Mouse (Mus musculus): ENCODE results near the gene Pcsk5. TPM values are rescaled to one million over a fixed set of nuclear protein-coding genes. Genes with fewer than 3 reads are reported as not detected.

The Pcsk5 gene
- polyA plus RNA-seq, 1 experiment from 2014 or later = 12.6 TPM

- 0% methylated on average over 28 of the region's 28 CpGs for WGBS
- Histone ChIP-seq H3K36me3 (no peaks in the 10 kb centered on the region), H3K27me3 (peaks cover 5% of the 10 kb centered on the region; the same call in 1 of the 2 replicates), H3K27ac (replicated peaks) (no peak overlapping the region), H3K9ac (peak overlapping the region; percentile 67), H3K4me2 (peak overlapping the region; percentile 86), H3K4me3 (peak overlapping the region; percentile 82), H3K9me3 (no peaks in the 10 kb centered on the region), H3K4me1 (replicated peaks) (peaks cover 30% of the 10 kb centered on the region)
- ATAC-seq (ENCODE audit: low FRiP score, low read depth) = no peak
Observed at GRCm38 (mm10) chr19:17835681-17836565, 1.5 kb downstream of the Pcsk5 start.

GRCm38 (mm10) chr19:17834894-17835293 is 2.5 kb downstream of the Pcsk5 start:
- Histone ChIP-seq H3K9me3 (no peaks in the 10 kb centered on the region), H3K4me2 (peak overlapping the region; percentile 86), H3K36me3 (no peaks in the 10 kb centered on the region), H3K4me1 (replicated peaks) (peaks cover 30% of the 10 kb centered on the region), H3K27me3 (peaks cover 3% of the 10 kb centered on the region; the same call in 1 of the 2 replicates), H3K4me3 (peak overlapping the region; percentile 82), H3K9ac (no peak overlapping the region), H3K27ac (replicated peaks) (no peak overlapping the region)
- ATAC-seq (ENCODE audit: low FRiP score, low read depth) = no peak

- Histone ChIP-seq H3K9ac (no peak overlapping the region), H3K27me3 (no peaks in the 10 kb centered on the region), H3K4me3 (no peak overlapping the region), H3K4me2 (no peak overlapping the region), H3K9me3 (no peaks in the 10 kb centered on the region), H3K4me1 (replicated peaks) (peaks cover 18% of the 10 kb centered on the region), H3K27ac (replicated peaks) (no peak overlapping the region), H3K36me3 (no peaks in the 10 kb centered on the region)
- WGBS = 89% methylated on average over 2 of the region's 2 CpGs
- no peak for ATAC-seq (ENCODE audit: low FRiP score, low read depth)
Observed at GRCm38 (mm10) chr19:17831376-17831775, 6.1 kb downstream of the Pcsk5 start.

- WGBS = 85% methylated on average over 8 of the region's 8 CpGs
- no peak overlapping the region for H3K4me2 ChIP-seq
Observed at GRCm38 (mm10) chr19:17828414-17828813, 9.0 kb downstream of the Pcsk5 start.

GRCm38 (mm10) chr19:17826694-17827093 is 10.7 kb downstream of the Pcsk5 start:
- no peak for ATAC-seq (ENCODE audit: low FRiP score, low read depth)
- 75% methylated on average over 3 of the region's 3 CpGs for WGBS

More at GRCm38 (mm10) chr19:17828414-17828813, 9.0 kb downstream of the Pcsk5 start:
- no peak overlapping the region for H3K27ac ChIP-seq (replicated peaks)
- 0 out of 2 replicates have a peak, but pooled peaks cover 2% of the 10 kb centered on the region for H3K4me1 ChIP-seq (replicated peaks)
- H3K36me3 ChIP-seq = no peaks in the 10 kb centered on the region
- no peak overlapping the region for H3K9ac ChIP-seq
- H3K27me3 ChIP-seq = no peaks in the 10 kb centered on the region
- no peak overlapping the region for H3K4me3 ChIP-seq
- H3K9me3 ChIP-seq = no peaks in the 10 kb centered on the region
- ATAC-seq (ENCODE audit: low FRiP score, low read depth) = no peak

GRCm38 (mm10) chr19:17820046-17820445 is 17.4 kb downstream of the Pcsk5 start:
- Histone ChIP-seq H3K4me1 (replicated peaks) (no peaks in the 10 kb centered on the region), H3K9me3 (no peaks in the 10 kb centered on the region), H3K4me3 (no peak overlapping the region), H3K27me3 (no peaks in the 10 kb centered on the region), H3K27ac (replicated peaks) (no peak overlapping the region), H3K9ac (no peak overlapping the region), H3K36me3 (no peaks in the 10 kb centered on the region), H3K4me2 (no peak overlapping the region)
- WGBS = 97% methylated on average over 2 of the region's 2 CpGs
- no peak for ATAC-seq (ENCODE audit: low FRiP score, low read depth)

More at GRCm38 (mm10) chr19:17826694-17827093, 10.7 kb downstream of the Pcsk5 start:
- no peaks in the 10 kb centered on the region for H3K9me3 ChIP-seq
- H3K4me2 ChIP-seq = no peak overlapping the region
- H3K9ac ChIP-seq = no peak overlapping the region
- 0 out of 2 replicates have a peak, but pooled peaks cover 2% of the 10 kb centered on the region for H3K4me1 ChIP-seq (replicated peaks)
- no peak overlapping the region for H3K4me3 ChIP-seq
- H3K27me3 ChIP-seq = no peaks in the 10 kb centered on the region
- H3K36me3 ChIP-seq = no peaks in the 10 kb centered on the region
- H3K27ac ChIP-seq (replicated peaks) = no peak overlapping the region

- Histone ChIP-seq H3K4me1 (replicated peaks) (no peaks in the 10 kb centered on the region), H3K4me2 (no peak overlapping the region), H3K4me3 (no peak overlapping the region), H3K27ac (replicated peaks) (no peak overlapping the region), H3K27me3 (no peaks in the 10 kb centered on the region), H3K9ac (no peak overlapping the region), H3K36me3 (no peaks in the 10 kb centered on the region), H3K9me3 (no peaks in the 10 kb centered on the region)
- 75% methylated on average over 5 of the region's 5 CpGs for WGBS
- ATAC-seq (ENCODE audit: low FRiP score, low read depth) = no peak
Observed at GRCm38 (mm10) chr19:17819081-17819480, 18.4 kb downstream of the Pcsk5 start.

GRCm38 (mm10) chr19:17815062-17815461 is 22.4 kb downstream of the Pcsk5 start:
- no peak overlapping the region for H3K9ac ChIP-seq
- H3K9me3 ChIP-seq = no peaks in the 10 kb centered on the region
- no peaks in the 10 kb centered on the region for H3K4me1 ChIP-seq (replicated peaks)
- no peak for ATAC-seq (ENCODE audit: low FRiP score, low read depth)
- H3K36me3 ChIP-seq = no peaks in the 10 kb centered on the region
- H3K27me3 ChIP-seq = no peaks in the 10 kb centered on the region
- no peak overlapping the region for H3K27ac ChIP-seq (replicated peaks)
- no peak overlapping the region for H3K4me2 ChIP-seq
- 89% methylated on average over 3 of the region's 3 CpGs for WGBS
- H3K4me3 ChIP-seq = no peak overlapping the region

GRCm38 (mm10) chr19:17813449-17813990 is 23.9 kb downstream of the Pcsk5 start:
- no peaks in the 10 kb centered on the region for H3K4me1 ChIP-seq (replicated peaks)
- H3K27ac ChIP-seq (replicated peaks) = no peak overlapping the region
- no peak overlapping the region for H3K9ac ChIP-seq
- no peaks in the 10 kb centered on the region for H3K27me3 ChIP-seq
- no peak for ATAC-seq (ENCODE audit: low FRiP score, low read depth)
- no peaks in the 10 kb centered on the region for H3K36me3 ChIP-seq
- no peak overlapping the region for H3K4me3 ChIP-seq
- H3K4me2 ChIP-seq = no peak overlapping the region
- no peaks in the 10 kb centered on the region for H3K9me3 ChIP-seq
- 87% methylated on average over 5 of the region's 5 CpGs for WGBS

- H3K27ac ChIP-seq (replicated peaks) = no peak overlapping the region
- no peak for ATAC-seq (ENCODE audit: low FRiP score, low read depth)
- no peaks in the 10 kb centered on the region for H3K4me1 ChIP-seq (replicated peaks)
- WGBS = 81% methylated on average over 7 of the region's 7 CpGs
- no peaks in the 10 kb centered on the region for H3K36me3 ChIP-seq
- no peaks in the 10 kb centered on the region for H3K27me3 ChIP-seq
- H3K9me3 ChIP-seq = no peaks in the 10 kb centered on the region
- H3K4me2 ChIP-seq = no peak overlapping the region
- H3K4me3 ChIP-seq = no peak overlapping the region
- H3K9ac ChIP-seq = no peak overlapping the region
Observed at GRCm38 (mm10) chr19:17812661-17813060, 24.8 kb downstream of the Pcsk5 start.

- no peak for ATAC-seq (ENCODE audit: low FRiP score, low read depth)
- Histone ChIP-seq H3K27me3 (no peaks in the 10 kb centered on the region), H3K9ac (no peak overlapping the region), H3K9me3 (no peaks in the 10 kb centered on the region), H3K4me3 (no peak overlapping the region), H3K36me3 (no peaks in the 10 kb centered on the region), H3K4me1 (replicated peaks) (no peaks in the 10 kb centered on the region), H3K27ac (replicated peaks) (no peak overlapping the region), H3K4me2 (no peak overlapping the region)
- WGBS = 91% methylated on average over 5 of the region's 5 CpGs
Observed at GRCm38 (mm10) chr19:17806626-17807025, 30.8 kb downstream of the Pcsk5 start.

- WGBS = 100% methylated on average over 1 of the region's 1 CpGs
- H3K4me3 ChIP-seq = no peak overlapping the region
- no peaks in the 10 kb centered on the region for H3K27me3 ChIP-seq
- no peak overlapping the region for H3K9ac ChIP-seq
- no peaks in the 10 kb centered on the region for H3K4me1 ChIP-seq (replicated peaks)
- no peak for ATAC-seq (ENCODE audit: low FRiP score, low read depth)
- no peaks in the 10 kb centered on the region for H3K36me3 ChIP-seq
- no peaks in the 10 kb centered on the region for H3K9me3 ChIP-seq
- H3K4me2 ChIP-seq = no peak overlapping the region
- no peak overlapping the region for H3K27ac ChIP-seq (replicated peaks)
Observed at GRCm38 (mm10) chr19:17800798-17801197, 36.6 kb downstream of the Pcsk5 start.

All from hindbrain, embryonic 15.5 days (tissue).